Mouse (Mus musculus) stomach, embryonic 16.5 days (tissue): ENCODE measurements around the gene Gm10999. TPM values are rescaled to one million over a fixed set of nuclear protein-coding genes. Genes with fewer than 3 reads are reported as not detected.
"Not testable (repeated sequence)": the region's sequence is repeated elsewhere in the genome, so short reads cannot be mapped to it uniquely, and the experiment has no call there.

Experiments
- ATAC-seq: fragments of 200-750 bp; cut with Nextera tagmentation; 2 replicates; pipeline ENCODE4 v1.8.0; 2017; ENCODE audit warnings: moderate number of reproducible peaks, moderate TSS enrichment; ENCODE audit not compliant: insufficient read depth, low FRiP score
- H3K27ac ChIP-seq: fragments of 300-500 bp; sonication (generic); 2 replicates; pipeline ENCODE4 v1.5.1; 2014; ENCODE audit warnings: low read length
- H3K27me3 ChIP-seq: fragments of 300-500 bp; sonication (generic); 2 replicates; pipeline ENCODE4 v1.6.1; 2014; ENCODE audit warnings: low read length, control low read depth, mixed read lengths; ENCODE audit not compliant: control insufficient read depth, insufficient read depth
- H3K36me3 ChIP-seq: fragments of 300-500 bp; sonication (generic); 2 replicates; pipeline ENCODE4 v1.6.1; 2014; ENCODE audit warnings: low read length; ENCODE audit not compliant: control insufficient read depth, insufficient read depth
- H3K4me1 ChIP-seq: fragments of 300-500 bp; sonication (generic); 2 replicates; pipeline ENCODE4 v1.6.1; 2014; ENCODE audit warnings: low read length, control low read depth, mixed read lengths; ENCODE audit not compliant: control insufficient read depth, insufficient read depth
- H3K4me2 ChIP-seq: fragments of 300-500 bp; sonication (generic); 2 replicates; pipeline ENCODE4 v1.6.1; 2014; ENCODE audit warnings: low read depth, low read length, mixed read lengths
- H3K4me3 ChIP-seq: fragments of 300-500 bp; sonication (generic); replicated peaks from 2 replicates; pipeline ENCODE4 v1.5.1; 2014; ENCODE audit warnings: mild to moderate bottlenecking, low read length
- H3K9ac ChIP-seq: fragments of 300-500 bp; sonication (generic); 2 replicates; pipeline ENCODE4 v1.6.1; 2014; ENCODE audit warnings: low read length
- H3K9me3 ChIP-seq: fragments of 300-500 bp; sonication (generic); replicated peaks from 2 replicates; pipeline ENCODE4 v1.6.1; 2016; ENCODE audit warnings: low read length, control low read depth; ENCODE audit not compliant: control insufficient read depth
- WGBS: fragments of 180-500 bp; shearing (Covaris S2); extraction: QIAGEN DNeasy Blood & Tissue Kit; methylation state at CpG from one replicate; pipeline ENCODE4 v1.1.7; 2014; 5-methylcytosine and 5-hydroxymethylcytosine counted together
- polyA plus RNA-seq: library from polyadenylated mRNA; unstranded; fragments of >200 nt; fragmentation: Nextera tagmentation; extraction: Ambion mirVana; gene quantifications from 2 replicates; pipeline ENCODE4 v1.2.1, GENCODE M21; 2015

Gm10999 gene
- polyA plus RNA-seq = not detected in 2 replicates

- ATAC-seq = no peak
- Histone ChIP-seq H3K27ac (no peak within 1 kb of the TSS), H3K4me3 (no peak within 1 kb of the TSS), H3K27me3 (no peaks in the 10 kb centered on the region), H3K36me3 (no peaks in the 10 kb centered on the region), H3K4me1 (no peaks in the 10 kb centered on the region), H3K9me3 (no peaks in the 10 kb centered on the region), H3K9ac (no peak within 1 kb of the TSS), H3K4me2 (no peak within 1 kb of the TSS)
- WGBS = 65% methylated on average over 1 of the region's 1 CpGs
Measured at GRCm38 (mm10) chr8:129131561-129131960, at the start of gene Gm10999. Gene Gm10999, minus strand, starts transcription at chr8:129131661.

DNA sequence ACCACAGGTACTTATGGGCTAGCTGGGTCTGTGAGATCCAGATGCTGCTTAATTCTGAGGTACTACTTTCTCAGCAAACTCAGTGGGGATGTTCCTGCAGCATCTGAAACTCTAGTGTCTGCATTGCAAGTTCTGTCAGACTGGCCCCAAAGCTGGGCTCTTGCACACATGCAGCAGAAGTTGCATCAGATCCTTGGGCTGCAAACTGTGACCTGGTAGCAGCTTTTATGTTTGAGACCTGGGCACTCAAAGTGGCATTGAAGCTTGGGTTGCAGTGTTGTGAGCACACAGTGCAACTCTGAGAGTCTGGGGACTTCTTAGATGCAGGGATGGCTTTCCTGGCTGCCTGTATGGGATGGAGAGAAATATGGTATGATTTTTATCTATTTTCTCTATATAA lies 2.0 kb upstream of the Gm10999 start:
- Histone ChIP-seq H3K27me3 (no peaks in the 10 kb centered on the region), H3K4me2 (no peak overlapping the region), H3K9me3 (no peaks in the 10 kb centered on the region), H3K27ac (no peak overlapping the region), H3K4me3 (no peak overlapping the region), H3K9ac (no peak overlapping the region), H3K4me1 (no peaks in the 10 kb centered on the region), H3K36me3 (no peaks in the 10 kb centered on the region)
- no peak for ATAC-seq

- H3K36me3 ChIP-seq = not testable (repeated sequence)
Measured at GRCm38 (mm10) chr8:129115761-129116160, 15.7 kb downstream of the Gm10999 start.

More at GRCm38 (mm10) chr8:129115761-129116160, 15.7 kb downstream of the Gm10999 start:
- H3K9ac ChIP-seq, ATAC-seq, H3K4me1 ChIP-seq, H3K4me3 ChIP-seq, H3K9me3 ChIP-seq, H3K27me3 ChIP-seq, H3K4me2 ChIP-seq, H3K27ac ChIP-seq: not testable (repeated sequence)
- WGBS = 55% methylated on average over 3 of the region's 3 CpGs

Other genes starting within 250 kb of the Gm10999 start
- not detected in 2 replicates for gene Ccdc7a, start 66.1 kb downstream of the Gm10999 start, polyA plus RNA-seq
- gene Ccdc7b, start 64.5 kb downstream of the Gm10999 start, polyA plus RNA-seq = not detected in 2 replicates
- 20.7 and 23.3 TPM in 2 replicates for gene 2610044O15Rik8, start 102.7 kb upstream of the Gm10999 start, polyA plus RNA-seq